Mouse (Mus musculus) hindbrain, embryonic 11.5 days (tissue): ENCODE measurements around the gene Lck. TPM values are rescaled to one million over a fixed set of nuclear protein-coding genes. Genes with fewer than 3 reads are reported as not detected.

Experiments
- ATAC-seq: fragments of 200-750 bp; cut with Nextera tagmentation; 2 replicates; pipeline ENCODE4 v1.8.0; 2017; ENCODE audit warnings: mild to moderate bottlenecking, moderate TSS enrichment, moderate library complexity; ENCODE audit not compliant: low FRiP score
- DNase-seq: peaks from one replicate; pipeline ENCODE4 v3.0.0-alpha.2; 2015; ENCODE audit warnings: low spot score
- H3K27ac ChIP-seq: fragments of 300-500 bp; sonication (generic); 2 replicates; pipeline ENCODE4 v1.5.1; 2014; ENCODE audit warnings: mild to moderate bottlenecking, low read depth, low read length
- H3K27me3 ChIP-seq: fragments of 300-500 bp; sonication (generic); 2 replicates; pipeline ENCODE4 v1.6.1; 2014; ENCODE audit warnings: mild to moderate bottlenecking, low read length, moderate library complexity, mixed read lengths; ENCODE audit not compliant: control insufficient read depth, insufficient read depth
- H3K36me3 ChIP-seq: fragments of 300-500 bp; sonication (generic); 2 replicates; pipeline ENCODE4 v1.6.1; 2014; ENCODE audit warnings: mild to moderate bottlenecking, low read length, moderate library complexity, mixed read lengths; ENCODE audit not compliant: control insufficient read depth, insufficient read depth
- H3K4me1 ChIP-seq: fragments of 300-500 bp; sonication (generic); replicated peaks from 2 replicates; pipeline ENCODE4 v1.6.1; 2014; ENCODE audit warnings: low read length, mixed read lengths; ENCODE audit not compliant: control insufficient read depth, insufficient read depth
- H3K4me2 ChIP-seq: fragments of 300-500 bp; sonication (generic); replicated peaks from 2 replicates; pipeline ENCODE4 v1.6.1; 2014; ENCODE audit warnings: mild to moderate bottlenecking, low read depth, low read length
- H3K4me3 ChIP-seq: fragments of 300-500 bp; sonication (generic); 2 replicates; pipeline ENCODE4 v1.5.1; 2014; ENCODE audit warnings: low read depth, low read length
- H3K9ac ChIP-seq: fragments of 300-500 bp; sonication (generic); 2 replicates; pipeline ENCODE4 v1.6.1; 2014; ENCODE audit warnings: low read depth, low read length
- H3K9me3 ChIP-seq: fragments of 300-500 bp; sonication (generic); 2 replicates; pipeline ENCODE4 v1.6.1; 2016; ENCODE audit warnings: low read length; ENCODE audit not compliant: control insufficient read depth
- WGBS: fragments of 180-500 bp; shearing (Covaris S2); extraction: QIAGEN DNeasy Blood & Tissue Kit; methylation state at CpG from one replicate; pipeline ENCODE4 v1.1.7; 2014; 5-methylcytosine and 5-hydroxymethylcytosine counted together
- polyA plus RNA-seq: library from polyadenylated mRNA; unstranded; fragments of >200 nt; fragmentation: Nextera tagmentation; extraction: Ambion mirVana; gene quantifications from 2 replicates; pipeline ENCODE4 v1.2.1, GENCODE M21; 2014

Lck gene
- polyA plus RNA-seq, 1 experiment from 2014 or later: 5.8 TPM

DNA sequence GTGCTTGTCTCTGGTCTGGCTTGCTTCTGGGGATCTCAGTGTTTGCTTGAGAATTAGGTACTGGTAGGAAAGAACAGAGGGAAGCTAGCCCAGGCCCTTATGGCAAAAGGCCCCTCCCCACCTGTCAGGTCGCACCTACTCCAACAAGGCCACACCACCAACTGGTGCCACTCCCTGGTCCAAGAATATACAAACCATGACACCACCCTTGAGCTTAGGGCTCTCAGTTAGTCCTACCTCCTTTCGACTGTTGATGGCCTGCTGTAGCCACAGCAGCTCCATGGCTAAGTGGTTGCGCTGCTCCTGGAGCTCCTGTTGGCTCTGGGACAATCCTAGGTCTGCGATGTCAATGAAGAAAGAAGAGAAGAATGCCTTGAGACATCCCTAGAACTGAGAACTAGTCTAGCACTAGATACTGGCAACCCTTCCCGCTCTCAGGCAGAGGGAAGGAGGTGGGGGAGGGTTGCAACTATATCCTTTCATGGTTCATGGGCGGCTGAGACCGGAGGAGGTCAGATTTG is 43.7 kb upstream of the Lck start:
- DNase-seq: no peak
- WGBS: 96% methylated on average over 7 of the region's 7 CpGs
- H3K4me3 ChIP-seq: no peak overlapping the region

DNA sequence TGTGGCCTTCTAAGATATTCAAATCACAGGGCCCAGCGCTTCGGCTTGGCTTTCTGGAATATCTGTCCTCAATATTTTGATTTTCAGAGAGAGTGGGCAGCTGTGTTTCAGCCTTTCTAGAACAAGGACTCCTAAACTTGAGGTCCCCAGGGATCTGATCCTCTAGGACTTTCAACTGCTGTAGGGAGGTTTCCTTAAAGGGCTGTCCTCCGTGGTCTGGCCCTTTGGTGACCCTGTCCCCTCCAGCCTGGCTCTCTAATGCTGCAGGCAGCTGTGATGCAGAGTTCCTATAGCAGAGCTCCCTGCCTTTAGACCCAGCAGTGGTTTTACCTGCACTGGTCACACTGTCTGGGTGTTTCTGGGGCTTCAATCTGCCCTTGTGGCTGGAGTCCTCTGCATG is 43.2 kb upstream of the Lck start:
- H3K9ac ChIP-seq: no peak overlapping the region
- H3K36me3 ChIP-seq: peaks cover 2% of the 10 kb centered on the region; the same call in 1 of the 2 replicates
- 93% methylated on average over 3 of the region's 3 CpGs for WGBS

More for the DNA sequence above, 43.7 kb upstream of the Lck start:
- no peak overlapping the region for H3K9ac ChIP-seq
- no peak overlapping the region for H3K4me2 ChIP-seq
- ATAC-seq: no peak
- H3K27ac ChIP-seq: no peak overlapping the region
- H3K36me3 ChIP-seq: peaks cover 2% of the 10 kb centered on the region; the same call in 1 of the 2 replicates
- no peaks in the 10 kb centered on the region for H3K27me3 ChIP-seq
- H3K9me3 ChIP-seq: no peaks in the 10 kb centered on the region
- peaks cover 3% of the 10 kb centered on the region; the same call in 1 of the 2 replicates for H3K4me1 ChIP-seq

DNA sequence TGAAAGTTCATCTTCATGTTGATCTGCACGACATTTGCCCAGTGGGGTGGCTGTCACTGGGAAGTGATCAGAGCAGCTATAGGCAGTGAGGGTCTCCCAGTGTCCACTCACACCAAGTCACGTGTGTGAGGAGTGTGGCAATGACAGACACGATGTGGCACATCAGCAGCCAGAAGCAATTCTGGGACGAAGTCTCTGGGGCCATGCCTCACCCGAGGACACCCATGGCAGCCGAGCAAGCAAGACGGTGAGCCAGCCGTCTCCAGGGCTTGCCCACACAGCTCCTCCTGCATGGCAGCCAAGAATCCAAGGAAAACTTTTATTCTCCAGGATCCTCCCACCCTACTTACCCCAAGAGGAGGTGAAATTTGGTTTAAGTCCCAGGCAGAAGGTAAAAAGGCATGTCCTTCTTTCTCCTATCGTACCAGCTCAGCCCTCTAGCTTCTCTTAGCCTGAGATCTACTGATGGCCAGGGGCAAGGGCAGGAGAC is 42.4 kb upstream of the Lck start:
- H3K4me2 ChIP-seq: no peak overlapping the region
- no peak overlapping the region for H3K9ac ChIP-seq
- peaks cover 3% of the 10 kb centered on the region; the same call in 1 of the 2 replicates for H3K4me1 ChIP-seq
- H3K36me3 ChIP-seq: peaks cover 2% of the 10 kb centered on the region; the same call in 1 of the 2 replicates
- H3K9me3 ChIP-seq: no peaks in the 10 kb centered on the region
- DNase-seq (no peak), ATAC-seq (no peak)
- no peaks in the 10 kb centered on the region for H3K27me3 ChIP-seq
- no peak overlapping the region for H3K4me3 ChIP-seq
- H3K27ac ChIP-seq: no peak overlapping the region
- WGBS: 90% methylated on average over 9 of the region's 9 CpGs

More for the DNA sequence above, 43.2 kb upstream of the Lck start:
- Histone ChIP-seq H3K27me3 (no peaks in the 10 kb centered on the region), H3K27ac (no peak overlapping the region), H3K4me2 (no peak overlapping the region), H3K9me3 (no peaks in the 10 kb centered on the region), H3K4me3 (no peak overlapping the region), H3K4me1 (peaks cover 3% of the 10 kb centered on the region; the same call in 1 of the 2 replicates)
- ATAC-seq (no peak), DNase-seq (no peak)

DNA sequence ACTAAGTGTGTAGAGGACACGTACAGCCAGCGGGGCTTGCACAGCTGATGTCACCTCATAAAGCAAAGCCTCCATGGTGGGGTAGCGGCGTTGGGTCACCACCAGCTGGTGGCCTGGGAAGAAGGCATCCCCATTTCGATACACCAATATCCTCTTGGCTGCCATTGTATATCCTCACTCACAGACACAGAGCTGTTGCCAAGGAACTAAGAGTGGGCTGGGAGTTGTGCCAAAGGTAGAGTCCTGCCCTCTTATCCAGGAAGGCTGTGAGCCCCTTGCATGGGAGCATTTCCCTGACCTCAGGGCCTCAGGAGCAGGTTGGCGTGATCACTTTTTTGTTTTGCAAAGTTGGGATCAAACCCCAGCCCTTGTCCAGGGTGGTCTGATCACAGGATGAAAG is 40.7 kb upstream of the Lck start, which contains the start of gene Dcdc2b:
Gene Dcdc2b (minus strand): TSS at position 165 of the 400 bp plus-strand sequence.
- H3K4me2 ChIP-seq: no peak within 1 kb of the TSS
- ATAC-seq (no peak), DNase-seq (no peak)
- WGBS: 90% methylated on average over 6 of the region's 6 CpGs
- H3K4me1 ChIP-seq: peaks cover 3% of the 10 kb centered on the region; the same call in 1 of the 2 replicates
- no peak within 1 kb of the TSS for H3K4me3 ChIP-seq
- no peaks in the 10 kb centered on the region for H3K9me3 ChIP-seq
- no peak within 1 kb of the TSS for H3K27ac ChIP-seq
- H3K36me3 ChIP-seq: peaks cover 2% of the 10 kb centered on the region; the same call in 1 of the 2 replicates
- no peak within 1 kb of the TSS for H3K9ac ChIP-seq
- no peaks in the 10 kb centered on the region for H3K27me3 ChIP-seq

DNA sequence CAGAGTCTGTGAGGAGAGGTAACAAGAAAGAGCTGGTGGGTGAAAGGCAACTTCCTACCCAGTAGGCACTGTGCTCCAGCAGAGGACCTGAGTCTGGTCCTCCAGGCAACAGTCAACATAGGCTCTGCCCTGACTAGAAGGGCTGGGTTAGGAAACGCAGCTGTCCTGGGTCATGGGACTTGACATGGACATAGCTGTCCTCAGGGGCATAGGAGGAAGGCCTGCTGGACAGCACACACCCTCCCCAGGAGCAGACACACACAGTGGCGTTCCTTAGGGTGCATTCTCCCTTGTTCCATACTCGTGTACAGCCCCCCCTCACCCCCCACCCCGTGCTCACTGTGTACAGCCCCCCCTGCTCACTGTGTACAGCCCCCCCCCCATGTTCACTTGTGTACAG is 37.0 kb upstream of the Lck start:
- Histone ChIP-seq H3K4me3 (no peak overlapping the region), H3K9me3 (no peaks in the 10 kb centered on the region), H3K36me3 (0 out of 2 replicates have a peak, but pooled peaks cover 3% of the 10 kb centered on the region), H3K9ac (no peak overlapping the region), H3K27me3 (no peaks in the 10 kb centered on the region), H3K27ac (no peak overlapping the region), H3K4me1 (no peaks in the 10 kb centered on the region), H3K4me2 (no peak overlapping the region)
- WGBS: 54% methylated on average over 4 of the region's 4 CpGs
- DNase-seq (no peak), ATAC-seq (no peak)

DNA sequence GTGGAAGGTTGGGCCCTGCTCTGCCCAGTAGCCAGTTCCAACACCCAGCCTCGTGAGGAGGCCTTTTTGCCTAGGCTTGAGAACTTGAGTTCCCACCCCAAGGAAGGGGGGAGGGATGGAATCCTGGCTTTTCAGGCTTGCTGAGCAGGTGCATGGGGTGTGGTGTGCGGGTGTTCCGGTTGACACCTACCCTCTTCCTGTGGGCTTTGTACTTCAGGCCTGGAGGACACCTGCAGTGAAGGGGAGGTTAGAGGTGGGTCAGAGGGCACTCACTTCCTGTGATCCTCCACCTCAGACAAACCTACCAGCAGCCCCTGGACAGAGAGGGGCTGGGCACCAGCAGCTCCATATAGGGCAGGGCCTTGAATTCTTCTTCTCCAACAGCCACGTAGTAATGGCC is 36.6 kb upstream of the Lck start:
- WGBS: 75% methylated on average over 4 of the region's 4 CpGs
- no peak overlapping the region for H3K27ac ChIP-seq
- ATAC-seq (no peak), DNase-seq (no peak)
- H3K4me2 ChIP-seq: no peak overlapping the region
- no peak overlapping the region for H3K9ac ChIP-seq
- H3K27me3 ChIP-seq: no peaks in the 10 kb centered on the region
- no peaks in the 10 kb centered on the region for H3K9me3 ChIP-seq
- H3K36me3 ChIP-seq: 0 out of 2 replicates have a peak, but pooled peaks cover 3% of the 10 kb centered on the region
- H3K4me3 ChIP-seq: no peak overlapping the region
- H3K4me1 ChIP-seq: no peaks in the 10 kb centered on the region

DNA sequence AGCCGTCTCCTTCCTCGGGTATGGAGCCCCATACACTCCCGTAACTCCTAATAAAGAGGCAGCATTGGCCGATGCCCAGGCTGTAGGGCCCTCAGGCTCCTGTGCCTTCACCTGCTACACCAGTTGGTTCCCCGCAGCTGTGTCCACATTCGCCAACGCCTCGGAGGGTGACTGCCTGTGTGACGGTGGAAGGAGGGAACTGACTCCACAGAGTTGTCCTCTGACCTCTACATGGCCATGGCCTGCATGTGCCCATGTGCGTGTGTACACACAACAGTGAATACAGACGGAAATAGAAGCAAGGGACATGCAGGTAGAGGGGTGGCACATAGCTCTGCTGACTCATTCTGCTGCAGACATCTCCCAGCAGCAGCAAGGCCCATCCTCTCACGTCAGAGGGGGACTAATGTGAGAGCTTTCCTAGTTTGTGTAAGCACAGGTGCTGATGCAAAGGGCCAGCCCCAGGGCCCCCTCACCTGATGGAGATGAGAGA is 35.7 kb upstream of the Lck start:
- DNase-seq: no peak
- Histone ChIP-seq H3K4me2 (no peak overlapping the region), H3K9ac (no peak overlapping the region), H3K27ac (no peak overlapping the region), H3K27me3 (no peaks in the 10 kb centered on the region), H3K9me3 (no peaks in the 10 kb centered on the region), H3K4me3 (no peak overlapping the region), H3K4me1 (no peaks in the 10 kb centered on the region), H3K36me3 (0 out of 2 replicates have a peak, but pooled peaks cover 3% of the 10 kb centered on the region)
- no peak for ATAC-seq
- 87% methylated on average over 12 of the region's 12 CpGs for WGBS

DNA sequence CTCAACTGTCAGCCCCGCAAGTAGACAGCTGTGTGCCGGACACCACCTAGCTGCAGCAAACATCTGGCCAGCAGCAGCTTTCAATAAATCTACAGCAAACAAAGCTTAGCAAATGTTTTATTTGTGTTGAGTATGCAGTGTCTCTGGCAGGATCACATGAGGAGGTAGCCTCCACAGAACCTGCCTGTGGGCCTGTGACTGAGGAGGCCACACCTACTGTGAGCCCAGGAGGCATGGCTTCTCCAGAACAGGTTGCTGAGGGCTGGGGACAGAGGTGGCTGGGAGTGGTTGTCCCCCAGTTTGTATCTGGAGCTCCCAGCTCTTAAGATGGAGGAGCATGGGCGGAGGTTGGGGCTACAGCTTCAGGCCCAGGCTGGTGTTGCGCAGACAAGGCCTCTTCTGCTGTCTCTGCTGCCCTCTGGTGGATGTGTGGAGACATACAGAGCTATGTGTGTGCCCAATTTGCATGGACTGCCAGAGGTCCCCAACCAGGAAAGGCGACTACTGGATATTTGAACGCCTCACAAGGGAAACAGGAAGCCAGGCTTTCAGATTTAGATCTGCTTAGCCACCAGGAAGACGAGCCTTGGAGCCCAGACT is 35.1 kb upstream of the Lck start:
- H3K36me3 ChIP-seq: 0 out of 2 replicates have a peak, but pooled peaks cover 3% of the 10 kb centered on the region
- ATAC-seq (peak; percentile 76), DNase-seq (peak; percentile 91)
- H3K9ac ChIP-seq: no peak overlapping the region
- no peaks in the 10 kb centered on the region for H3K9me3 ChIP-seq
- no peaks in the 10 kb centered on the region for H3K4me1 ChIP-seq
- WGBS: 36% methylated on average over 7 of the region's 7 CpGs
- no peak overlapping the region for H3K4me3 ChIP-seq
- no peaks in the 10 kb centered on the region for H3K27me3 ChIP-seq
- no peak overlapping the region for H3K27ac ChIP-seq
- no peak overlapping the region for H3K4me2 ChIP-seq
